Mouse (Mus musculus) kidney, embryonic 14.5 days (tissue): Measurements from ENCODE around the gene Lama2. TPM values are rescaled to one million over a fixed set of nuclear protein-coding genes. Genes with fewer than 3 reads are reported as not detected.

ENCODE experiments used
- ATAC-seq: fragments of 200-750 bp; cut with Nextera tagmentation; 2 replicates; pipeline ENCODE4 v1.8.0; 2017; ENCODE audit warnings: moderate number of reproducible peaks, mild to moderate bottlenecking, moderate TSS enrichment, moderate library complexity; ENCODE audit not compliant: low FRiP score, low TSS enrichment
- H3K27ac ChIP-seq: fragments of 300-500 bp; sonication (generic); 2 replicates; pipeline ENCODE4 v1.5.1; 2014; ENCODE audit warnings: low read depth, mild to moderate bottlenecking, low read length, moderate library complexity, mixed read lengths
- H3K27me3 ChIP-seq: fragments of 300-500 bp; sonication (generic); 2 replicates; pipeline ENCODE4 v1.6.1; 2014; ENCODE audit warnings: mild to moderate bottlenecking, low read length; ENCODE audit not compliant: control insufficient read depth, insufficient read depth
- H3K36me3 ChIP-seq: fragments of 300-500 bp; sonication (generic); 2 replicates; pipeline ENCODE4 v1.6.1; 2014; ENCODE audit warnings: low read length, mixed read lengths; ENCODE audit not compliant: control insufficient read depth, insufficient read depth
- H3K4me1 ChIP-seq: fragments of 300-500 bp; sonication (generic); 2 replicates; pipeline ENCODE4 v1.6.1; 2014; ENCODE audit warnings: low read length, mixed read lengths; ENCODE audit not compliant: control insufficient read depth, insufficient read depth
- H3K4me2 ChIP-seq: fragments of 300-500 bp; sonication (generic); replicated peaks from 2 replicates; pipeline ENCODE4 v1.6.1; 2014; ENCODE audit warnings: low read depth, mild to moderate bottlenecking, low read length
- H3K4me3 ChIP-seq: fragments of 300-500 bp; sonication (generic); 2 replicates; pipeline ENCODE4 v1.5.1; 2014; ENCODE audit warnings: mild to moderate bottlenecking, low read length
- H3K9ac ChIP-seq: fragments of 300-500 bp; sonication (generic); 2 replicates; pipeline ENCODE4 v1.6.1; 2014; ENCODE audit warnings: low read depth, mild to moderate bottlenecking, low read length, moderate library complexity
- H3K9me3 ChIP-seq: fragments of 300-500 bp; sonication (generic); 2 replicates; pipeline ENCODE4 v1.6.1; 2016; ENCODE audit warnings: low read length; ENCODE audit not compliant: control insufficient read depth
- WGBS: fragments of 180-500 bp; shearing (Covaris S2); extraction: QIAGEN DNeasy Blood & Tissue Kit; methylation state at CpG from one replicate; pipeline ENCODE4 v1.1.7; 2014; 5-methylcytosine and 5-hydroxymethylcytosine counted together
- polyA plus RNA-seq: library from polyadenylated mRNA; unstranded; fragments of >200 nt; fragmentation: Nextera tagmentation; extraction: Ambion mirVana; gene quantifications from 2 replicates; pipeline ENCODE4 v1.2.1, GENCODE M21; 2014

The Lama2 gene
- polyA plus RNA-seq, 1 experiment from 2014 or later, result 18.1 TPM

- H3K9ac ChIP-seq, result no peak overlapping the region
- no peaks in the 10 kb centered on the region for H3K36me3 ChIP-seq
- H3K4me2 ChIP-seq, result no peak overlapping the region
- WGBS, result 64% methylated on average over 5 of the region's 5 CpGs
- H3K27me3 ChIP-seq, result no peaks in the 10 kb centered on the region
- no peaks in the 10 kb centered on the region for H3K4me1 ChIP-seq
- no peak overlapping the region for H3K27ac ChIP-seq
- no peaks in the 10 kb centered on the region for H3K9me3 ChIP-seq
- H3K4me3 ChIP-seq, result no peak overlapping the region
- ATAC-seq, result no peak
These were observed 205.7 kb downstream of the Lama2 start for GRCm38 (mm10) chr10:27413583-27414465.

DNA sequence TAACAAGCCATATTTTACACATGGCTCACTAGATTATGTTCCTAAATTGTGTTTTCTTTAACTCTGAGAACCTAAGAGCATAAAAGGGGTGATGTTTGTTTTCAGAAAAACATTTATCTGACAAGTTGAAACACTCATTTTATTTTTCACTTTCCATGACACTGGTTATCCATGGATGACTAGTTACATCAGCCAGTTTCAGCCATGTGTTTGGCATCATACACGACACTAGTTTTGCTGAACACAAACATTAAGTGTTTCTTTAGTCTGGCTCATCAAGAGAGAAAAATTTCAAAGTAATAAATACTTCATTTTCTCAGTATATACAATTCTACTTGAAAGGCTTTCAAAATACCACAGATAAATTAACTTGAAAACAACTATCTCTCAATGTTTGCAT, 228.8 kb downstream of the Lama2 start:
- WGBS, result 52% methylated on average over 1 of the region's 1 CpGs

GRCm38 (mm10) chr10:27387531-27387930, 232.0 kb downstream of the Lama2 start:
- no peak overlapping the region for H3K4me2 ChIP-seq
- no peaks in the 10 kb centered on the region for H3K9me3 ChIP-seq
- no peaks in the 10 kb centered on the region for H3K36me3 ChIP-seq
- no peak overlapping the region for H3K4me3 ChIP-seq
- no peaks in the 10 kb centered on the region for H3K27me3 ChIP-seq
- H3K9ac ChIP-seq, result no peak overlapping the region
- 31% methylated on average over 1 of the region's 1 CpGs for WGBS
- no peaks in the 10 kb centered on the region for H3K4me1 ChIP-seq
- H3K27ac ChIP-seq, result no peak overlapping the region
- ATAC-seq, result peak; percentile 91; the same call in 1 of the 2 replicates

More for the DNA sequence above, 228.8 kb downstream of the Lama2 start:
- no peaks in the 10 kb centered on the region for H3K4me1 ChIP-seq
- H3K9me3 ChIP-seq, result no peaks in the 10 kb centered on the region
- no peak overlapping the region for H3K4me3 ChIP-seq
- H3K9ac ChIP-seq, result no peak overlapping the region
- H3K36me3 ChIP-seq, result no peaks in the 10 kb centered on the region
- H3K27me3 ChIP-seq, result no peaks in the 10 kb centered on the region
- H3K27ac ChIP-seq, result no peak overlapping the region
- no peak for ATAC-seq
- H3K4me2 ChIP-seq, result no peak overlapping the region

- Histone ChIP-seq H3K4me1 (no peaks in the 10 kb centered on the region), H3K4me2 (no peak overlapping the region), H3K4me3 (no peak overlapping the region), H3K27ac (no peak overlapping the region), H3K27me3 (no peaks in the 10 kb centered on the region), H3K36me3 (no peaks in the 10 kb centered on the region), H3K9me3 (no peaks in the 10 kb centered on the region), H3K9ac (no peak overlapping the region)
- no peak for ATAC-seq
- WGBS, result 81% methylated on average over 4 of the region's 4 CpGs
These were observed 234.9 kb downstream of the Lama2 start for GRCm38 (mm10) chr10:27384636-27385035.

GRCm38 (mm10) chr10:27382887-27383609, 236.5 kb downstream of the Lama2 start:
- Histone ChIP-seq H3K4me3 (no peak overlapping the region), H3K27ac (no peak overlapping the region), H3K9ac (no peak overlapping the region), H3K4me1 (no peaks in the 10 kb centered on the region), H3K27me3 (no peaks in the 10 kb centered on the region), H3K4me2 (no peak overlapping the region), H3K36me3 (no peaks in the 10 kb centered on the region), H3K9me3 (no peaks in the 10 kb centered on the region)
- 70% methylated on average over 2 of the region's 2 CpGs for whole genome bisulfite sequencing
- no peak for ATAC-seq

- no peak overlapping the region for H3K4me3 ChIP-seq
- H3K27me3 ChIP-seq, result no peaks in the 10 kb centered on the region
- H3K4me1 ChIP-seq, result no peaks in the 10 kb centered on the region
- H3K9me3 ChIP-seq, result no peaks in the 10 kb centered on the region
- no peak for ATAC-seq
- H3K27ac ChIP-seq, result no peak overlapping the region
- WGBS, result 49% methylated on average over 1 of the region's 1 CpGs
- no peak overlapping the region for H3K9ac ChIP-seq
- H3K4me2 ChIP-seq, result no peak overlapping the region
- no peaks in the 10 kb centered on the region for H3K36me3 ChIP-seq
These were observed 241.3 kb downstream of the Lama2 start for GRCm38 (mm10) chr10:27378286-27378685.

DNA sequence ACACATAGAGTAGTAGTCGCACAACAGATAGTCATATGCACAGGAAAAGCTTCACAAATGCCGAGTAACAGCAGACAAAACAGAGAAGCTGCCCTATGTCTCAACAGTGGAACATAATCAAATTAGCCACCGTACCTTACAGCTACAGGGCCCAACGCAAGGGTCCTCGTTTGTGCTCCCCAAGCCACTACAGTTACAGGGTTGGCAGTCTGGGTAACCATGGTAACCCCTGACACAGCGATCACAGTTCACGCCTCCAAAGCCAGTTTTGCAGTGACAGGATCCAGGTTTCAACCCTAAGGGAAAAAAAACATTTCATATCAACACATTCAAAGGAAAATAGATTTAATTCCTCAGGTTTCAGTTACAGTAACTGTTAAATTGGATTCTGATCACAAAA, 275.3 kb downstream of the Lama2 start:
- no peak overlapping the region for H3K9ac ChIP-seq

GRCm38 (mm10) chr10:27322410-27322990, 297.1 kb downstream of the Lama2 start:
- H3K27me3 ChIP-seq, result no peaks in the 10 kb centered on the region

More for the DNA sequence above, 275.3 kb downstream of the Lama2 start:
- no peaks in the 10 kb centered on the region for H3K4me1 ChIP-seq
- 44% methylated on average over 7 of the region's 7 CpGs for WGBS
- no peak overlapping the region for H3K4me3 ChIP-seq
- no peaks in the 10 kb centered on the region for H3K36me3 ChIP-seq
- no peak overlapping the region for H3K27ac ChIP-seq
- ATAC-seq, result no peak
- no peak overlapping the region for H3K4me2 ChIP-seq
- no peaks in the 10 kb centered on the region for H3K27me3 ChIP-seq
- H3K9me3 ChIP-seq, result peaks cover under 1% of the 10 kb centered on the region; the same call in 1 of the 2 replicates

GRCm38 (mm10) chr10:27307444-27307843, 312.1 kb downstream of the Lama2 start:
- H3K4me3 ChIP-seq, result no peak overlapping the region
- no peak overlapping the region for H3K27ac ChIP-seq
- no peak overlapping the region for H3K9ac ChIP-seq
- ATAC-seq, result no peak
- no peaks in the 10 kb centered on the region for H3K4me1 ChIP-seq
- H3K4me2 ChIP-seq, result no peak overlapping the region
- WGBS, result 62% methylated on average over 8 of the region's 8 CpGs
- no peaks in the 10 kb centered on the region for H3K27me3 ChIP-seq
- no peaks in the 10 kb centered on the region for H3K9me3 ChIP-seq
- no peaks in the 10 kb centered on the region for H3K36me3 ChIP-seq

More at GRCm38 (mm10) chr10:27322410-27322990, 297.1 kb downstream of the Lama2 start:
- Histone ChIP-seq H3K9ac (no peak overlapping the region), H3K9me3 (no peaks in the 10 kb centered on the region), H3K4me2 (no peak overlapping the region), H3K4me3 (no peak overlapping the region), H3K27ac (no peak overlapping the region), H3K4me1 (no peaks in the 10 kb centered on the region), H3K36me3 (no peaks in the 10 kb centered on the region)
- 82% methylated on average over 4 of the region's 4 CpGs for WGBS
- no peak for ATAC-seq
